Mouse (Mus musculus) stomach, embryonic 16.5 days (tissue): ENCODE measurements around the gene Amn1. TPM values are rescaled to one million over a fixed set of nuclear protein-coding genes. Genes with fewer than 3 reads are reported as not detected.

Experiments used
- polyA plus RNA-seq: library from polyadenylated mRNA; unstranded; fragments of >200 nt; fragmentation: Nextera tagmentation; extraction: Ambion mirVana; gene quantifications from 2 replicates; pipeline ENCODE4 v1.2.1, GENCODE M21; 2015

Gene Amn1
- polyA plus RNA-seq, 1 experiment from 2014 or later = 24.1 TPM

Other genes with a start within 250 kb of the Amn1 start
- 67.0 and 79.5 TPM in 2 replicates for gene Sinhcaf, start 242.2 kb downstream of the Amn1 start, polyA plus RNA-seq
- 3.9 and 4.5 TPM in 2 replicates for gene Dennd5b, start 87.0 kb downstream of the Amn1 start, polyA plus RNA-seq
- not detected in 2 replicates for gene Gm10203, start 58.5 kb downstream of the Amn1 start, polyA plus RNA-seq
- gene Etfbkmt, start 48.9 kb downstream of the Amn1 start, polyA plus RNA-seq = 18.1 and 19.3 TPM in 2 replicates
- 36.7 and 38.6 TPM in 2 replicates for gene Resf1, start 120.7 kb upstream of the Amn1 start, polyA plus RNA-seq
- 8.8 and 11.4 TPM in 2 replicates for gene Bicd1, start 220.2 kb upstream of the Amn1 start, polyA plus RNA-seq